In the genomic region with DNA sequence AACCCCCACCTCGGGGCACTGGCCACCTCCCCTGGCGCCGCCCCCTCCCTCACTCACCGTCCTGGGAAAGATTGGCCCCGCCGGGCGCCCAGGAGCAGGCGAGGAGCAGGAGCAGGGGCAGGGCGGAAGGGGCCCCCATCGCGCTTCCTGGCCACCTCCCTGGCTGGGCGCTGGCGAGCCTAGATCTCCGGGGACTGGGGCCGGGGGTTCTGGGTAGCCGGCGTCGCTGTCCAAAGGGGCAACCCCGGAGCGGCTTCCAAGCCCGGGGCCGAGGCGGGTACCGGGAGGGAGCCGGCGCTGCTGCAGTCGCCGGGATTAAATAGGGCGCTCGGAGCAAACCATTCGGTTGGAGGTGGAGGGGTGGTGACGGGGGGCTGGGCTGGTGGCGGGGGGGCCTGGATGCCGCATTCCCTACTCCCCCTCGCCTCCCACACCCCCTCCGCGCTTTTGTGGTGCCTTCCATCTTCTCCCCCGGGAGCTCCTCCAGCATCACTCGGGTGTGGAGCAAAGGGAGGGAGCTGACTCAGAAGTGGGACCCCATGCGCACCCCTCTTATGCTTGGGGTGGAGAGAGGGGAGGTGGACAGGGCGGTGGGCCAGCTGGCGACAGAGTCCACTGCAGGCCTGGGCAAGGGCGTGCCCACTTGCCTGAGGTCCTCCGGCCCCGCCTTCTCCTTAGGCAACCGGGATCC, we compare ENCODE assay signal across 8 mouse cellular contexts. TPM values are rescaled to one million over a fixed set of nuclear protein-coding genes. Genes with fewer than 3 reads are reported as not detected.
A peak's percentile ranks its signal among the peaks of the same experiment; 100 is the strongest.
DNase-seq lines count a peak whose midpoint lies in the region; ATAC-seq lines count a peak whose summit lies in the region.

A gene (minus strand): TSS at position 340 of the 691 bp plus-strand sequence.

- WGBS in forebrain, embryonic 10.5 days, result under 1% methylated on average over 46 of the region's 46 CpGs
- under 1% methylated on average over 46 of the region's 46 CpGs for WGBS in heart, embryonic 15.5 days

- H3K27ac ChIP-seq in forebrain, embryonic 10.5 days, result peak within 1 kb of the TSS; percentile 89
- no peak within 1 kb of the TSS for H3K27ac ChIP-seq in heart, embryonic 15.5 days

- H3K27me3 ChIP-seq in forebrain, embryonic 10.5 days (ENCODE audit: poor library complexity, severe bottlenecking), result peaks cover 42% of the 10 kb centered on the region
- peaks cover 50% of the 10 kb centered on the region for H3K27me3 ChIP-seq in heart, embryonic 15.5 days

- peak within 1 kb of the TSS; percentile 42; the same call in 1 of the 2 replicates for H3K9ac ChIP-seq in heart, embryonic 15.5 days

- H3K4me1 ChIP-seq in forebrain, embryonic 10.5 days, result peaks cover 36% of the 10 kb centered on the region
- H3K4me1 ChIP-seq in heart, embryonic 15.5 days (replicated peaks), result peaks cover 18% of the 10 kb centered on the region

- peak within 1 kb of the TSS; percentile 84 for H3K4me3 ChIP-seq in forebrain, embryonic 10.5 days
- H3K4me3 ChIP-seq in heart, embryonic 15.5 days, result peak within 1 kb of the TSS; percentile 52

- H3K9me3 ChIP-seq in forebrain, embryonic 10.5 days, result no peaks in the 10 kb centered on the region
- no peaks in the 10 kb centered on the region for H3K9me3 ChIP-seq in heart, embryonic 15.5 days (replicated peaks)

- intact Hi-C loops in left cerebral cortex, postnatal 10 days (cut with DNase I), result loop anchor here (5.0 kb wide), 1 partner anchor 45 kb away; no protein-coding TSS in a partner anchor

- peak; percentile 29; the same call in 1 of the 2 replicates for ATAC-seq in heart, embryonic 15.5 days (replicated peaks; ENCODE audit: insufficient number of reproducible peaks, insufficient read depth, low FRiP score, low read depth)

- peak; percentile 70 for DNase-seq in Muller cell, postnatal 12 days (ENCODE audit: inconsistent ontology term)
- DNase-seq in brain, embryonic 18.5 days (ENCODE audit: low read depth, low spot score), result peak; percentile 72
- DNase-seq in forebrain, embryonic 10.5 days (ENCODE audit: extremely low spot score, low spot score), result peak; percentile 74
- peak; percentile 84 to 85 for DNase-seq in left cerebral cortex, postnatal 10 days (ENCODE audit: extremely low spot score in 1 of 2, low spot score in 2 of 2)
- DNase-seq in neural tube, embryonic 10.5 days (ENCODE audit: extremely low spot score, low spot score), result peak; percentile 61
- DNase-seq in T-cell, adult 2 months (ENCODE audit: low spot score), result no peak
- DNase-seq in thymus, postnatal 36 days, result no peak

- H3K4me2 ChIP-seq in heart, embryonic 15.5 days, result peak within 1 kb of the TSS; percentile 87

- H3K36me3 ChIP-seq in forebrain, embryonic 10.5 days (replicated peaks), result no peaks in the 10 kb centered on the region
- no peaks in the 10 kb centered on the region for H3K36me3 ChIP-seq in heart, embryonic 15.5 days

RNA-seq across cellular contexts. Expression of the gene that starts here (rescaled TPM):
- 1.6 and 1.9 TPM in 2 replicates for polyA plus RNA-seq in forebrain, embryonic 10.5 days (2016; fragmentation: Nextera tagmentation; extraction: Ambion mirVana)
- polyA plus RNA-seq in heart, embryonic 15.5 days (2015; fragmentation: Nextera tagmentation; extraction: Ambion mirVana), result 0.25 and 0.52 TPM in 2 replicates
- 100 to 1,000 TPM; 503 to 552 TPM for total RNA-seq in left cerebral cortex, postnatal 10 days (2021)

Comparison
In these comparisons a context has a peak if more than half of its experiments do, and no peak if none do; other contexts are left out.
1. Peak in ATAC-seq, H3K4me3 ChIP-seq, H3K9ac ChIP-seq and H3K4me2 ChIP-seq in heart, embryonic 15.5 days; RNA of the gene not detected or under 1 TPM.
2. DNase-seq: peak in Muller cell, postnatal 12 days (single experiment), brain, embryonic 18.5 days (single experiment), forebrain, embryonic 10.5 days (single experiment), left cerebral cortex, postnatal 10 days (2 of 2) and neural tube, embryonic 10.5 days (single experiment); none in T-cell, adult 2 months (single experiment) and thymus, postnatal 36 days (0 of 2).